ENCODE assay signal across 11 mouse cellular contexts in the genomic region with DNA sequence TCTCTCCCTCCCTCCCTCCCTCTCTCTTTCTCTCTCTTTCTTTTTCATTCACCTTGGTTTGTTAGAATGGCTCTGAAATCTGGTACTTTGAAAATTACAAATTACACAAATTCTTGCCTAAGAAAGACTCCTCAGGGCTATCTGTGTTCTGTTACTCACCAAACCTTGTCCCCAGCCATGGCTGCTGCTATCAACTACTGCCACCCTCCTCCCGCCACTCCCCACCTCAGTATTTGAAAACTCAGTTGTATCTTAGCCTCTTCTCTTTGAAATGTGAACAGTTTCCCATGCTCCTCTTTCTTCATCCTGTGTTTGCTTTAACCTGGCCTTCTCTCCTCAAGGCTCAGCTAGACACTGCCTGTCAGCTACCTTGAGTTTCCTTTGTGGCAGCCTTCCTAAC.
"Had no signal": no experiment of that assay in that cellular context is flagged by ENCODE, and none has a peak within 500 bp of the region (broad histone marks: within the 10 kb centered on the region; RNA-seq: fewer than 3 reads in every experiment).

No protein-coding gene starts in this region.

- DNase-seq: liver, postnatal 0 days; lung, adult 2 months; lung, postnatal 14 days; lung, postnatal 36 days; right cerebral cortex, postnatal 14 days; thymus, adult 18-20 months; thymus, postnatal 14 days; thymus, postnatal 36 days had no signal

- ATAC-seq: liver, postnatal 0 days; lung, postnatal 0 days; midbrain, embryonic 13.5 days; midbrain, embryonic 15.5 days had no signal
